Mouse (Mus musculus): ENCODE data around the gene Irx3.

Gene Irx3

GRCm38 (mm10) chr8:91801839-91802238, at the start of gene Irx3:
Gene Irx3 (minus strand): TSS chr8:91802067.
- DNase-seq (ENCODE audit: low read depth), result no peak

GRCm38 (mm10) chr8:91851359-91851758, 49.5 kb upstream of the Irx3 start:
- no peak for DNase-seq (ENCODE audit: low read depth)

GRCm38 (mm10) chr8:91849984-91850383, 48.1 kb upstream of the Irx3 start:
- DNase-seq (ENCODE audit: low read depth), result no peak

- DNase-seq (ENCODE audit: low read depth), result no peak
Measured at GRCm38 (mm10) chr8:91849529-91849928, 47.7 kb upstream of the Irx3 start.

DNA sequence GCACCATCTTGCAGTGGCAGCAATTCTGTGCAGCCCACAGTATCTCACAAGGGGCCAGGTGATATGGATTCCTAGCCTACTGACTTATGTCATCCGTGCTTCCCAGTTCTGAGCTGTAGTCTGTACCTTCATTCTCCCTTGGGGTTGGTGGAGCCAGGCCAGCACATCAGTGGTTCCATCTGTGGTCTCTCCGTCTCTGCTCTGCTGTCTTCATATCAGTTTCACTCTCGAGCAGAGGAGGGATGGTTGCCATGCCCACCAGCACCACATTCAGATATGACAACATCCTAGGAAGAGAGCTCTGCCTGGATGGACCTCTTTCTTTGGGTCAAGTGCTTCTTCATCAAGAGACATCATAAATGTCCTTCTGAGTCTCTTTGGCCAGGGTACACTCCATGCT, 43.8 kb upstream of the Irx3 start:
- no peak for DNase-seq (ENCODE audit: low read depth)

DNA sequence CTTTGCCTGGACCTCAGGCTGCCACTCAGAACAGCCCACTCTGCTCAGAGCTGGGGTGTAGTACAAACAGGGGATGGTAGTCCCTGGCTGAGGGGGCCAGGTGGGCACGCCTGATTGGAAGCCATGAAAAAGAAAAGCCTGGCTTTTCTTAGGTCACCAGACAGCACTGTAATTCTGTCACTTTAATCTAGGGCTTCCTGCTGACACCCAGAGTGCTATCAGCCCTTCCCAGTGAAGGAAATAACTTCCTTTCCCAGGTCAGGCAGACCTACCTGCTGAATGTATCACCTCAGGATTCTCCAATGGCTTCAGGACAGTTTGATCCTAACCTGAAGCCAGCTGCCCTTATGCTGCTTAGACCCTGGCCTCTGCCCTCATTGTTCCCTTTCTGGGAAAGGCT, 35.3 kb upstream of the Irx3 start:
- no peak for DNase-seq (ENCODE audit: low read depth)

DNA sequence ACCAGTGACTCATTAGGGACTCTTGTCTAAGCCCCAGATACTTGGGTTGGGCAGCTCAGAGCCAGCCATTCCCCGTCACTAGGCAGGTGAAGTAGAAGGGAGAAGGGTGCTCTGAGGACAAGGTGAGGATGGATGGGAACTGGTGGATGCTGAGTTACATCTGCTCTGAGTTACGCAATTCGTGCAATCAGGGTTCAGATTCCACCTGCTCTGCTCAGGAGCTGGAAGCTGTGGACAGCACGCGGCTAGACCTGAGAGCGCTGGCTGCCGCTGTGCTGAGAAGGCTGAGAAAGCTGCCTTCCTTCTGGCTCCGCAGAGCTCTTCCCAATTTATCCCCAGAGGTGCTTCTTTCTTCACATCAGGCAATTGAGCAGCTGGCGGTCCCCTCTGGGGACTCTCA, 34.8 kb upstream of the Irx3 start:
- no peak for DNase-seq (ENCODE audit: low read depth)

- DNase-seq (ENCODE audit: low read depth), result no peak
Measured at GRCm38 (mm10) chr8:91827661-91828060, 25.8 kb upstream of the Irx3 start.

DNA sequence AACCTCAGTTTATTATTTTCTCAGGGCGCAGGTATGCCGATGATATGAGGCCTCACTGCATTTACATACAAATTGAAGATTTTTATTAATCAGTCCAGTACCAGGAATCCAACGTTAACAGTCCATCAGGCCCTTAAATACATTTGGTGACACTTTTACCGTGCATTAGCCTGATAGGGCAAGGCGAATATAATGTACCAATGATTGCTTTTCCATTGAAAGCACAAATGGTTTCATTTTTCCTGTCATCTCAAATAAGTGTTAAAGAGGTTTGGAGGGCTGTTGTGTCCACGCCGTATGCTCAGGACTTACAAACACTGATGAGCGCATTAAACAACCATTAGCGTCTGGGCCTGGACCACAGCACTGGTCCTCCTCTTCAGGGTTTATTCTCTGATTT, 25.3 kb upstream of the Irx3 start:
- no peak for DNase-seq (ENCODE audit: low read depth)

GRCm38 (mm10) chr8:91823357-91823756, 21.5 kb upstream of the Irx3 start:
- no peak for DNase-seq (ENCODE audit: low read depth)

DNA sequence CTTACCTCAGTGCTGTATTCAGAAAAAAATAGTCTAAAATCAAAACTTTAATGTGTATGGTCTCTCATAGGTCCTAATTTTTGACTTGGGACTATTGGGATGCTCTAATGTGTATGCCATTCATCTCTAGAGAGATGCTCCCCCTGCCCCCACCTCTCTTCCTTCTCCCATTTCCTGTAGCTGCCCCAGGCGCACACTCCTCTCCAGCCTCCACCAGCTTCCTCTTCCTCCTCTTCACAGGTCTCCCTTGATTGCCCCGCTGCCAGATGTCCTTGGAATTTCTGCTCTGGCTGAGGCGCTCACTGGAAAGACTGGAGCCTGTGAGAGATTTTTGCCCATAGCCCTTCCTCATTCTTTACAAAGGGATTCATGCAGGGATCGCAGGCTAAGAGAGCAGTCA, 20.9 kb upstream of the Irx3 start:
- DNase-seq (ENCODE audit: low read depth), result no peak

DNA sequence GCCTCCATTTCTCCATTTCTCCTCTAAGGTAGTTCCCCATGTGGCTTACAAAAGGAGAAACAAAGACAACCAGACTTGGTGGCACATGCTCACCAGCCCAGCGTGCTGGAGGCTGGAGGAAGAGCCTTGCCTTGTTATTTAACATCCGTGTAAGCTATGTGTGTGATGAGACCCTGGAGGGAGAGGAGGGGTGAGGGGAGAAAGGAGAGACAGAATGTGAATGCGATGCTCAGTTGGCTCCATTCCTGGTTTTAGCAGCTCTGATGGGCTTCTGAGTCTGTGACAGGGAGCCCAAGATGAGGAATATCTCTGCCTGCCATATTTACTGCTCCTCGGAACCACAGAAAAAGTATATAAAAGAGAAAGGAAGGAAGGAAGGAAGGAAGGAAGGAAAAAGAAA, 20.1 kb upstream of the Irx3 start:
- DNase-seq (ENCODE audit: low read depth), result no peak

DNA sequence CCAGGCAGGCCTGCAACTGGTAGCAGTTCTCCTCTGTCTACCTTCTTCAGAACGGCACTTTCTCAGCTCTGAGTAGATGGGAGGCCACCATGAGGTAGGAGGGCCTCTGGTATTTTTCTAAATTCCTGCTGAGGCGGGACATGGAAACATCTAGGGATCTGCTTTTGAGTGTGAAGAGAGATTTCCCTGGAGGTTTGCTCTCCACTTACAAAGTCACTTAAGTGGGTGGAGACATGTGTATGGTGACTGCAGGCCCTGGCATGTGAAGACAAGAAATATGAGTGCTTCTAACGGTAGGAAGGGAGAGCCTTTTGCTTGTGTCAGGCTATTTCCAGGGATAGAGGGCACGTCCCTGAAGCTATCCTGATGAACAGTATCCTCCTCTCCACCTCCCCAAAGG, 17.9 kb upstream of the Irx3 start:
- no peak for DNase-seq (ENCODE audit: low read depth)

DNA sequence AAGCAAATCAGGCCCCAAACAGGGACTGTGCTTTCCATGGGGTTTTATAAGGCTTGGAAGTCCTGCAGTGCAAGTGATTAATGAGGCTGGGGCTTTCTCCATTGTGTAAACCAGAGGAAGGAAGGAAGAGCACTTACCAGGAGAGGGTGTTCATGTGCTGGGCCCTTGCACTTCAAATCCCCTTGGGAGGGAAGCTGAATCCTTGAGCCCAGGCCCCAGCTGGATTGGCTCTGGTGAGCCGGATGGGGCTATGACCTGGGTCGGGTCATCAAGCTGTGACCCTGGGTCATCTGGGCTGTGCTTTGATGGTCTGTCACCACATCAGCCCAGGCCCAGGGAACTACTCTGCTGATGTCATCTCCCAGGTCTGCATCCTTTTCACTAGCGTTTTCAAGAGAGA, 16.9 kb upstream of the Irx3 start:
- DNase-seq (ENCODE audit: low read depth), result no peak

DNA sequence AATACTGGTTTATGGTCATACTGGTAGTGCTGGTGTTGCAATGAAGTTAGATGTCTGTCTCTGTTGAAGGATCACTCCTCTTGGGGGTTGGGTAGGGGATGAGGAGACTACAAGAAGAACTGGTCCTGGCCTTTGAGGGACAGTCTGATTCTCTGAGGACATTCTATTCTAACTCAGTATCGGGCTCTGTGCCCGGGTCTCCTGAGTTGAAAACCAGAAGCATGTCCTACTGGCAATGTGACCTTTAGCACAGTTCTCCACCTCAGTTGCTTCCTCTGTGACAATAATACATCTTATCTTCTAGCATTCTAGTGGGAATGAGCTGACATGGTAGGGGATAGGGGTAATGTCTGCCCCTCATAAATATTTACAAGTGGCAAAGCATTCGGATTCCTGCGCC, 12.2 kb upstream of the Irx3 start:
- DNase-seq (ENCODE audit: low read depth), result no peak

DNA sequence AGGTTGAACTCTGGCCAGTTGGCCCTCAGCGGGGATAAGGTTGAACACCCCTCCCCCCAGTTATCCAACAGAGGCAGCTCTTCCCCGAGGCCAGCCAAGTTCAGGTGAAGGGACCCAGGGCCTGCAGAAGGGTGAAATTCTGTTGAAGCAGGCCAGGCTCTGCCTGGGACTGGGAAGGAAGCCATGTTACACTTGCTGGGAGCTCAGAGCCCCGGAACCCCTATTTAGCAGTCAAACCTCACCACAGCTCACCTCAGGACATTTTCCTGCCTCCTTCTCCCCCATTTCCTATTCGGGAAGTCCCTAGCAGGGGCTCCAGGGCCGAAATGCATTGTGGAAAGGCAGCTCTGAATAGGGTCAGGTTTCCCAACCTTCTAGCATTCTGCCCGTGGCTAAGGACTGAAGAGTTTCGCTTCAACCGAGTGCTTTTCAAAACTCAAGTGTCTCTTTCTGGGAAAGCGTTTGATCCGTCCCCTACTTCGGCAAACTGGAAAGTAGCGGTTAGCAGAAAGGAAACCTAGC, 4.9 kb upstream of the Irx3 start:
- no peak for DNase-seq (ENCODE audit: low read depth)

- no peak for DNase-seq (ENCODE audit: low read depth)
Measured at GRCm38 (mm10) chr8:91806084-91806719, 4.3 kb upstream of the Irx3 start.

- DNase-seq (ENCODE audit: low read depth), result no peak
Measured at GRCm38 (mm10) chr8:91805254-91805671, 3.4 kb upstream of the Irx3 start.

DNA sequence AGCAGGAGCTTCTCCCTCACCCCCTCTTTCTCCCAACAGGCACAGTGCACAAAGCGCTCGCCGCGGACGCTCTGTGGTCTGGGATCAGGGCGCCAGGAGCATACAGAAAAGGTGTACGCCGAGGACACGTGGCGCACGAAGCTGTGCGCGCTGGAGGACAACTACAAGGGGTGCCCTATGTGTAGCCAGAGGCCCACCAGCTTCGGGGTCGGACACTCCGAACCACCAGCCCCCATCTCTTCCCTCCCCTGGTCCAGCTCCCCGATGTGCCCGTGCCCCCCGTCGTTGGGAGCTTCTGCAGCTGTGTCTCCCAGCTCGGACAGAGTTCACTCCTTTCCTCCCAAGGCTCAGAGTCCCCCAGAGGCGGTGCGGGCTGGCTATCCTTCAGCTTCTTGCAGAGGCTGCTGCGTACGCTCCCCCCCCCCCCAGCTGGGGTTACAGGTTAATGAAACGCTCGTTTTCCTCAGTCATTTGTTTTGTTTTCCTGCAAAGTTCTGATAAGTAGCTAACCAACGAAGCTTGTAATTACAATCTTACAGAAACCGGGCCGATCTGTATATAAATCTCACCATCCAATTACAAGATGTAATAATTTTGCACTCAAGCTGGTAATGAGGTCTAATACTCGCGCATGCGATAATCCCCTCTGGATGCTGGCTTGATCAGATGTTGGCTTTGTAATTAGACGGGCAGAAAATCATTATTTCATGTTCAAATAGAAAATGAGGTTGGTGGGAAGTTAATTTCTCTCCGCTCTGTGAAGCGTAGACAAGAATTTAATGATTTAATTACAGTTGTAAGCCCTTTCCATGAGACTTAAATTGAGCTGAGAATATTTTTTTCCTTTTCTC, 2.8 kb upstream of the Irx3 start:
- DNase-seq (ENCODE audit: low read depth), result no peak

DNA sequence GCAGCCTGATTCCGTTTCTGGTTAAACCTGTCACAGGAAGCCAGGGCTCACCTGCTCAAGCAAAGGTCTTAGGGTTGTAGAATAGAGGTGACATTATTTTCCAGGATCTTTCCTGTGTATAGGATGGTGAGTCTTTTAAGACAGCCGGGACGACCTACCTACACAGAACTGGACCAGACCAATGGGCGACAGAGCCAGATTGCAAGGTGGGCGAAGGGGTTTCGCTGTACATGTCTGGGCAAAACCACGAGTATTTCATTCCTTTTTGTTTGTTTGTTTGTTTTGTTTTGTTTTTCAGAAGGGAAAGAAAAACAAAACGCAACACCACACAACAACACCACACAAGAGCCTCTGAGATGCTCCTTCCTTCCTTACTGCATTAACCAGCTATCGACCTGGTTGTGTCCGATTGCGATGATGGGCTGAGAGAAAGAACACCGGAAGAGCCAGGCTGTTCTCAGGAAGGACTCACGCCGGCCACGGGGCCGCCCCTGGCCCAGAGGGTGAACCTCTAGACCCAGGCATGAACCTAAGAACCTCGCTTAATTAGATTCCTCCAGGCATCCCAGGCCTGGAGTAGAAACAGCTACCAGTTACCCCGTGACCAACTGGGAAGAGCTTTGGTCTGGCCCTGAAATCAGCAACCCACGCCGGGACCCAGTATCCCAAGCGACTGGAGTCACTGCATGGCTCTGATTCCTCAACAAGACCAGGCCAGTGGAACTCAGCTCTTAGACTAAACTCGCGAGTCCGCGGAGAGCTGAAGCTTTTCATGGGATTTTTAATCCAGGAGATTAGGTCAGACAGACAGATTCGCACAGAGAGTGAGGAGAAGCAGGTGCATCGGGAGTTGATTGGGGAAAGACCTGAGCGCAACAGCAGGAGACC, 1.9 kb upstream of the Irx3 start:
- no peak for DNase-seq (ENCODE audit: low read depth)

GRCm38 (mm10) chr8:91802401-91803322, 795 bp upstream of the Irx3 start:
- no peak for DNase-seq (ENCODE audit: low read depth)

All from c-Kit-positive CD71-positive TER-119-negative erythroid progenitor cells, embryonic 14.5 days (primary cell).